Mouse (Mus musculus) lung, postnatal 0 days (tissue): ENCODE measurements around the gene Asns. TPM values are rescaled to one million over a fixed set of nuclear protein-coding genes. Genes with fewer than 3 reads are reported as not detected.

Experiments used
- ATAC-seq: fragments of 200-750 bp; cut with Nextera tagmentation; 2 replicates; pipeline ENCODE4 v1.8.0; 2017; ENCODE audit warnings: moderate library complexity
- DNase-seq: peaks from one replicate; pipeline ENCODE4 v3.0.0-alpha.2; 2016; ENCODE audit warnings: low spot score
- H3K27ac ChIP-seq: fragments of 300-500 bp; sonication (generic); 2 replicates; pipeline ENCODE4 v1.5.1; 2014; ENCODE audit warnings: antibody characterized with exemption, mild to moderate bottlenecking, low read length, mixed read lengths
- H3K27me3 ChIP-seq: fragments of 300-500 bp; sonication (generic); replicated peaks from 2 replicates; pipeline ENCODE4 v1.6.1; 2014; ENCODE audit warnings: low read length, mixed read lengths; ENCODE audit not compliant: insufficient read depth
- H3K36me3 ChIP-seq: fragments of 300-500 bp; sonication (generic); 2 replicates; pipeline ENCODE4 v1.6.1; 2014; ENCODE audit warnings: low read length, mixed read lengths; ENCODE audit not compliant: insufficient read depth
- H3K4me1 ChIP-seq: fragments of 300-500 bp; sonication (generic); 2 replicates; pipeline ENCODE4 v1.6.1; 2014; ENCODE audit warnings: antibody characterized with exemption, low read depth, low read length, mixed read lengths; ENCODE audit not compliant: insufficient read depth
- H3K4me2 ChIP-seq: fragments of 300-500 bp; sonication (generic); replicated peaks from 2 replicates; pipeline ENCODE4 v1.6.1; 2014; ENCODE audit warnings: low read depth, mild to moderate bottlenecking, low read length, moderate library complexity, mixed read lengths
- H3K4me3 ChIP-seq: fragments of 300-500 bp; sonication (generic); 2 replicates; pipeline ENCODE4 v1.5.1; 2014; ENCODE audit warnings: low read depth, low read length
- H3K9ac ChIP-seq: fragments of 300-500 bp; sonication (generic); replicated peaks from 2 replicates; pipeline ENCODE4 v1.6.1; 2014; ENCODE audit warnings: low read depth, mild to moderate bottlenecking
- H3K9me3 ChIP-seq: fragments of 300-500 bp; sonication (generic); 2 replicates; pipeline ENCODE4 v1.6.1; 2016; ENCODE audit warnings: low read length, mixed read lengths
- CTCF ChIP-seq: IDR thresholded peaks from 2 replicates; pipeline ENCODE4 v1.5.1; 2016; ENCODE audit warnings: antibody characterized with exemption, mild to moderate bottlenecking
- EP300 ChIP-seq: IDR thresholded peaks from 2 replicates; pipeline ENCODE4 v1.6.1; 2016; ENCODE audit warnings: antibody characterized with exemption, mild to moderate bottlenecking, control low read depth
- WGBS: fragments of 180-500 bp; shearing (Covaris S2); extraction: QIAGEN DNeasy Blood & Tissue Kit; methylation state at CpG from one replicate; pipeline ENCODE4 v1.1.7; 2014; 5-methylcytosine and 5-hydroxymethylcytosine counted together
- polyA plus RNA-seq: library from polyadenylated mRNA; unstranded; fragments of >200 nt; fragmentation: Nextera tagmentation; extraction: Ambion mirVana; gene quantifications from 2 replicates; pipeline ENCODE4 v1.2.1, GENCODE M21; 2015

The Asns gene
- polyA plus RNA-seq, 1 experiment from 2014 or later, result 16.8 TPM

DNA sequence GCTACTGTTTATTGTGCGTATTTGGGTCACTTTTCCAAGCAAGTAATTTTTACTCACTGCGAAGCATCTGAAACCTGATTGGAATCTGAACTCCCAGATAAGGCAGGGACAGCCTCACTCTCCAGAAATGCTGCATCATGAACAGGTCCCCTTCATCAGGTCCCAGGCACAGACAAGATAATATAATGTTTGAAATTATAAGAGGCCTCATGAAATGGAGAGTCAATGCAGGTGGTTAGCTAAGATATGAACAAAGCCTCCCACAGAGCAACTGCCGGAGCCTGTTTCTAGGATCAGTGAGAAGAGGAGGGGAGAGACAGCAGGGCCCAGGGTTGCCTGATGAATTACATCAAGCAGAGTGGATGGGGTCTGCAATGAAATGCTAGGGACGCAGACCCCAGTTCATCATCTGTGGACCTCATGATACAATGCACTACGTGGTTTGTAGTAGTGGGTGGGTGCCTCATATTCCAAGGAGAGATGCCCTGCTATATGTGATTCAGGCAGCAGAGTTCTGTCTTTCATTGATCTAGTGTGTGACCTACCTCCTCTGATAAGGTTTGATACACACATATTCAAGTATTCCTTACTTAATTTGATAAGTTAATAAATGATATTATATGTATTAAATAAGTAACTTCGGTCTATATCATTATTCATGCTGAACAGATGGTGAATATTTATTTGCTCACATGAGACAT, 5.1 kb upstream of the Asns start:
- H3K4me2 ChIP-seq, result no peak overlapping the region
- H3K9ac ChIP-seq, result no peak overlapping the region
- H3K27me3 ChIP-seq, result no peaks in the 10 kb centered on the region
- H3K9me3 ChIP-seq, result no peaks in the 10 kb centered on the region
- H3K4me3 ChIP-seq, result no peak overlapping the region
- H3K27ac ChIP-seq, result no peak overlapping the region
- no peaks in the 10 kb centered on the region for H3K36me3 ChIP-seq
- ATAC-seq (no peak), DNase-seq (no peak)
- 78% methylated on average over 6 of the region's 6 CpGs for WGBS
- no peak for TF ChIP-seq EP300
- TF ChIP-seq CTCF, result no peak
- no peaks in the 10 kb centered on the region for H3K4me1 ChIP-seq

DNA sequence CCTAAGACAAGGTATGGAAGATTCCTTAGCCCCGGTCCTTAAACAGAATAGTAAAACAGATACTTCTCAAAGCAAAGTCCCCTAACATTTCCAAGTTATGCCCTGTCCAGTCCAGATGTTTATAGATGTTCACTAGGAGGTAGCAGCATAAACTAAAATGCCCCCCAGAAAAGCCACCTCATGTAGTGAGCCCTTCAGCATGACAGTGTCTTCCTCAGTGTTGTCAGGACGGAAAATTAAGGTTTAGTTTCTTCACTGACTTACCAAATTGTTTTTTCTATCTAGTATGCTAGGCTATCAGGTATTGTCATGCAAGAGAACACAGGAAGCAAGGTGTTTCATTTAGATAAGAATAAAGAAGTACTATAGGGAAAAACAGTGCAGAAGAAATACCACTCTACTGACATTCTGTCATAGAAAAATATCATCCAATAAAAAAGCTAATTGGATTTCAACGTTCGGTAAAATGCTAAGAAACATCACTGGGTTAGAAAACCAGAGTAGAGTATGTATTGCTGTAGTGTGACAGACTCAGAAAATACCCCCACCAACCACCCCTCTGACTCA, 4.1 kb upstream of the Asns start:
- Histone ChIP-seq H3K9me3 (no peaks in the 10 kb centered on the region), H3K9ac (no peak overlapping the region), H3K27ac (no peak overlapping the region), H3K4me2 (no peak overlapping the region), H3K4me3 (no peak overlapping the region), H3K36me3 (no peaks in the 10 kb centered on the region), H3K27me3 (no peaks in the 10 kb centered on the region), H3K4me1 (no peaks in the 10 kb centered on the region)
- no peak for ATAC-seq
- 82% methylated on average over 4 of the region's 4 CpGs for WGBS
- DNase-seq, result no peak
- TF ChIP-seq EP300 (no peak), CTCF (no peak)

DNA sequence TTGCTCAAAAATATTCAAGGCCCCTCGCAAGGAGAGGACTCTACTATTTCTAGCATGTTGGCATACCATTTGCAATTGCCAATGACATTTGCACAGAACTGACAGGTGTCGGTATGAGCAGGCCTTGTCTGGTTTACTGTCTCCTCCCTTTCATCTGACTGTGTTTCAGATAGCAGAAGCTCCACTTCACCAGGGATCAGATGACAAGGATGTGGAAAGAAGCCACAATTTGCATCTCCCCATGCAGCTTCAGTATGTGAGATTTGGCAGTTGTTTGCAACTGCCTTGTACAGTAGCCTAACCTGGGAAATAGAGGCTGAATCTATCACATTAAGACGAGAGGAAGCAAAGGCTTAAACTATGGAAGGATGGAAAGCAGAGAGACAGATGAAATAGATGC, 3.6 kb upstream of the Asns start:
- no peak overlapping the region for H3K27ac ChIP-seq
- DNase-seq, result no peak
- H3K9me3 ChIP-seq, result no peaks in the 10 kb centered on the region
- H3K4me3 ChIP-seq, result no peak overlapping the region
- no peaks in the 10 kb centered on the region for H3K4me1 ChIP-seq
- no peak for ATAC-seq
- H3K9ac ChIP-seq, result no peak overlapping the region
- H3K27me3 ChIP-seq, result no peaks in the 10 kb centered on the region
- no peaks in the 10 kb centered on the region for H3K36me3 ChIP-seq
- no peak overlapping the region for H3K4me2 ChIP-seq
- whole genome bisulfite sequencing, result 65% methylated on average over 3 of the region's 3 CpGs
- TF ChIP-seq EP300 (no peak), CTCF (no peak)

DNA sequence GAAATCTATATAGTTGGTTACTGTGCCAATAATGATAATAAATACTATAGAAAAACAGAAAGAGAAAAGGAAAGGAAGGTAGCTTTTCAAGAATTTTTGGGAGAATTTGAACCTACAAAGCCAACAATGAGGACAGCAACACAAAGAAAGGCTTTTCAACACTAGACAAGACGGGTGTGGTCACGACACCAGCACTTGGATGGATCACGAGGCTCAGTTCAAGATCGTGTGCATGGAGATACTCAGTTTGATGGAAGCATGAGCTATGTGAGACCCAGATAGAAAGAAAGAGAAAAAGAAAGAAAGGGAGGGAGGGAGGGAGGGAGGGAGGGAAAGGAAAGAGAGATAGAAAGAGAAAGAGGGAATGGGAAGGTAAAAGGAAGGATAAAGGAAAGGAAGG, 2.8 kb upstream of the Asns start:
- Histone ChIP-seq H3K9me3 (no peaks in the 10 kb centered on the region), H3K9ac (no peak overlapping the region), H3K27me3 (no peaks in the 10 kb centered on the region), H3K4me2 (no peak overlapping the region), H3K36me3 (no peaks in the 10 kb centered on the region), H3K27ac (no peak overlapping the region), H3K4me1 (no peaks in the 10 kb centered on the region), H3K4me3 (no peak overlapping the region)
- DNase-seq (no peak), ATAC-seq (no peak)
- WGBS, result 76% methylated on average over 4 of the region's 4 CpGs
- no peak for TF ChIP-seq CTCF
- no peak for TF ChIP-seq EP300

DNA sequence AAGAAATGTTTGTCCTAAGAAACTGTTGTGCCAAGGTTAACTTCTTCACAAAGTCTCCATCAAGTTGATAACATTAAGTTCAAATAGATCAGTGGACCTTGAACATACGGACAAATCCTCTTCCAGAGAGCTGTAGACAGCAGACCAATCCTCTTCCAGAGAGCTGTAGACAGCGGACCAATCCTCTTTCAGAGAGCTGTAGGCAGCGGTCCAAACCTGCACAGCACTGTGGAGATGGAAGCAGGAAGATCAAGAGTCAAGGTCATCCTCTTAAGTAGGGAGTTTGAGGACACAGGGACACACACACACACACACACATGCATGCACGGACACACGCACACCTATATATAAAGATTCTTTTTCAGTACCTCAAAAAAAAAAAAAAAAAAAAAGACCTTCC, 612 bp upstream of the Asns start:
- H3K4me2 ChIP-seq, result no peak overlapping the region
- no peaks in the 10 kb centered on the region for H3K9me3 ChIP-seq
- DNase-seq (no peak), ATAC-seq (no peak)
- H3K36me3 ChIP-seq, result no peaks in the 10 kb centered on the region
- no peak overlapping the region for H3K9ac ChIP-seq
- no peaks in the 10 kb centered on the region for H3K27me3 ChIP-seq
- no peak overlapping the region for H3K4me3 ChIP-seq
- no peak for TF ChIP-seq CTCF
- no peak for TF ChIP-seq EP300
- no peak overlapping the region for H3K27ac ChIP-seq
- H3K4me1 ChIP-seq, result no peaks in the 10 kb centered on the region
- WGBS, result 74% methylated on average over 5 of the region's 5 CpGs

DNA sequence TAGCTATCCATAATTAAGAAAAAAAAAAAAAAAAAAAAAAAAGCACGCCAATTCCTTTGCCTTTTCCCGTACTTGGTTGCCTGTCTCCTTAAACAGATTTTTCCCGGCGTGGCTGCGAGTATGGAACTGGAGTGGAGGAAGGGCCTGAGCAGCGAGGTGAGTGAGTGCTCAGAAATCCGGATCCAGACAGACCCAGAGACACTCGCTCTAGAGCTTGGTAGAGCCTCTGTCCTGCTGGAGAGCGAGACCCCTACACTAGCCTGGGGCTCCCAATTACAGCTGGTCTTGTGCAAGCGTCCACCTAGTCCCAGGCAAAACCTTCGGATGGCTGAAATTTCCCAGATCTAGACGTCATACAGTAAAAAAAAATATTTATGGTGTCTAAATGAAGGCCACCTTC, 603 bp downstream of the Asns start:
- H3K27me3 ChIP-seq, result no peaks in the 10 kb centered on the region
- H3K27ac ChIP-seq, result no peak overlapping the region
- TF ChIP-seq EP300 (no peak), CTCF (no peak)
- 1% methylated on average over 12 of the region's 12 CpGs for WGBS
- H3K9me3 ChIP-seq, result no peaks in the 10 kb centered on the region
- ATAC-seq (peak; percentile 23), DNase-seq (peak; percentile 38)
- peak overlapping the region; percentile 84 for H3K4me2 ChIP-seq
- H3K9ac ChIP-seq, result peak overlapping the region; percentile 43; the same call in 1 of the 2 replicates
- peak overlapping the region; percentile 48 for H3K4me3 ChIP-seq
- H3K4me1 ChIP-seq, result no peaks in the 10 kb centered on the region
- H3K36me3 ChIP-seq, result no peaks in the 10 kb centered on the region
